Mouse (Mus musculus) ZHBTc4 (cell line): ENCODE measurements at regions not wholly inside any gene's neighbourhood (a gene's known extent, or its start where the extent isn't known, plus 50 kb on each side); places are given as distances from the start of the nearest gene placed in this dataset.

ENCODE experiments used
- DNase-seq: peaks from one replicate; pipeline ENCODE4 v3.0.0-alpha.2; 2011; ENCODE audit warnings: low read depth, low spot score

GRCm38 (mm10) chr14:87346812-87347211 is 69.6 kb upstream of the Tdrd3 start:
- no peak for DNase-seq

DNA sequence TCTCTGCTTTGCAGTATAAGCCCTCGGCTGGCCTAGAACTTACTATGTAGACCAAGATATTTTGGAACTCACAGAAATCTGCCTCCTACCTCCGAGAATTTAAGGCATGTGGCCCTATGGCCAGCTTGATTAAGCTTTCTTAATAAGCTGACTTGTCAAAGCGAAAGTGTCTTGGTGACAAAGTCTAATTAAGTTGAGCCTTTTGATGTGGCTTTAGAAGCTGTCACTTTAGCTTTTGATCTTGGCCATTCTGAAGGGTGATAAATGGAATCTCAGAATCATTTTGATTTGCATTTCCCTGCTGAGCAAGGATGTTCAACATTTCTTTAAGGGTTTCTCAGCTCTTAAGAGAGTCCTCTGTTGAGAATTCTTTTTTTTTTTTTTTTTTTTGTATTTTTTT is 67.6 kb upstream of the Tdrd3 start:
- no peak for DNase-seq

DNA sequence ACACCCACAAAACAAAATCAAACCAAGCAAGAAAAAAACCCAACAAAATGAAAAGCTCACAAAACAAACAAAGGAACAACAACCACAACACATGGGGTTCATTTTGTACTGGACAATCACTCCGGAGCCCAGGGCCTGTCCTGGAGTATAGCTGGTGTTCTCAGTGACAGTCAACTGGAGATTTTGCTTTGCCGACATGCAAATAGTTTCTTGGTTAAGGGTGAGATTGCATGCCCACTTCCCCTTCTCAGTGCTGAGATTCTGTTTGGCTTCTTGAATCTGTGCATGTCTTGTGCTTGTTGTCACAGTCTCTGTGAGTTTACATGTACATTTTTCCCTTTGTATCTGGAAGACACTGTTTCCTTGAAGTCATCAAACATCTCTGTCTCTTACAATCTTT is 50.6 kb upstream of the Tdrd3 start:
- DNase-seq: no peak
